Mouse (Mus musculus) cerebellum, postnatal 4 days (tissue): ENCODE results near the gene Olfr1501.
"Not testable (repeated sequence)": the region's sequence is repeated elsewhere in the genome, so short reads cannot be mapped to it uniquely, and the experiment has no call there.

Source experiments
- DNase-seq, 2 experiments: peaks; one replicate each; pipeline ENCODE4 v3.0.0; 2022; ENCODE audit warnings: low spot score in 2 of 2, mixed read lengths in 1 of 2

Gene Olfr1501

DNA sequence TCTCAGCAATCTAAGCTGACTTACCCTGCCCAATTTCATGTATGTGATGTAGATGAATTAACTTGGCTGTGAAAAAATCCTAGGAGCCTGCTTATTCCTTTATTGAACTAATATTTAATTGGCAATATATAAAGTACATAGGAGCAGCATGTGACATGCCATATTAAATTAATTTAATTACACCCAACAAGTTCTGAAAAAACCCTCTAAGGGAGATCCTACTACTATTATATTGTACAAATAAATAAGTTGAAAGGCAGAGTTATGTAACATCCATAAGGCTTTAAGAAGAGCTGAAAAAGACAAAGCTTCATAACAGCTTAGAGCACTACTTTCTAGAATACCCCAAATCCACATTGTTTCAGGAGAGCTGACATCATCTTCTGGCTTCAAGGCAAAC is at the start of gene Olfr1501:
Gene Olfr1501 (minus strand): TSS at position 101 of the 400 bp plus-strand sequence.
- not testable (repeated sequence) for DNase-seq

DNA sequence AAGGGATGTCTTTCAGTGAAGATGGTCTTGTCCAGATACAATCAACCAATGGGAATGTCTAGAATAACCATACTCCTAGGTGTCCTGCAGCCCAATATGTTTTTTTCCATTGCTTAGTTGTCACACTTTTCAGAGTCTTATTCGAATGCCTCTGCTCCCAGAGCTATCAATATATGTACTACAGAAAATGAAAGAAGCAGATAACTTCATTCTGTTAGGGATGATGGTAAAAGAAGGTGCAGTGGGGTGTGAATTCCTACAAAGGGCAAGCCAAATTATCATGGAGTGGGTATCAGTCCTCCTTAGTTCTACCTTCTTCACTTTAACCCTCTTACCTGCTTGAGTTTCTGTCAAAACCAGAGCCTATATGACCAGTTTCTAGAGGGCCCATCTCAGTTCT is 47.3 kb upstream of the Olfr1501 start, which contains the start of gene Olfr1504:
Gene Olfr1504 (minus strand): TSS at position 101 of the 400 bp plus-strand sequence.
- DNase-seq: no peak

GRCm38 (mm10) chr19:13861495-13861894 is 11.0 kb upstream of the Olfr1501 start, which contains the start of gene Olfr1502:
Gene Olfr1502 (plus strand): TSS chr19:13861795.
- DNase-seq: no peak

GRCm38 (mm10) chr19:13830388-13830787 is 20.1 kb downstream of the Olfr1501 start, which contains the start of gene Olfr1500:
Gene Olfr1500 (minus strand): TSS chr19:13830488.
- no peak for DNase-seq

- no peak for DNase-seq
Observed at GRCm38 (mm10) chr19:13828447-13828846, 22.0 kb downstream of the Olfr1501 start.

DNA sequence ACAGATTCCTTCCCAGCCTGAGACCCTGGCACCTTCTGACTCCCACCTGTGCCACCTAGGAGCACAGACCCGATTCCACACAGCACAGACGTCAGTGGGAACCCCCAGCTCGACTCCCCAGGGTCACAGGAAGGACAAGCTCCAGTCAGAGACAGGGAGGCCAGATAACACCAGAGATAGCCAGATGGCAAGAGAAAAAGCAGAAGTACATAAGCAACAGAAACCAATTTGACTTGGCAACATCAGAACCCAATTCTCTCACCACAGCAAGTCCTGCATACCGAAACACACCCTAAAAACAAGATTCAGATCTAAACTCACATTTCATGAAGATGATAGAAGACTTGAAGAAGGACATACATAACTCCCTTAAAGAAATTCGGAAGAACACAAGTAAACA is 29.6 kb downstream of the Olfr1501 start:
- DNase-seq: no peak

DNA sequence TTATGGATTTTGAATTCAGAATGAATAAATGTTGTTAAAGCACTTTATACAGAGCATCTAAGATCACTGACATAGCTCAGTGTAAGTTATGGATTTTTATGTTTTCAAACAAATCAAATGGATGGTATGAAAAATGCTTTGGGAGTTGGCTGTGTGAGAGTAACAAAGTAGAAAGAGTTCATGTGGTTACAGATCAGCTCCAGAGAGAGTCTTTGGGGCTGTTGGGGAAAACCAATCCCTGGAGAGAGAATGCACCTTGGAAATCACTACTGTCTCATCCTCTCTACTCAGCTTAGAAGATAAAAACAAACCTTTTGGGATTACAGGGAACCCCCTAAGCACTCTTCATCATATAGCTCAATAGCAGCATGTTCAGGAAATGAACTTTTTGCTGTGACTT is 31.1 kb downstream of the Olfr1501 start, which contains the start of gene Olfr1499:
Gene Olfr1499 (minus strand): TSS at position 101 of the 400 bp plus-strand sequence.
- DNase-seq: no peak

- no peak for DNase-seq
Observed at GRCm38 (mm10) chr19:13818827-13819226, 31.7 kb downstream of the Olfr1501 start.

GRCm38 (mm10) chr19:13812823-13813222 is 37.7 kb downstream of the Olfr1501 start:
- DNase-seq: no peak

DNA sequence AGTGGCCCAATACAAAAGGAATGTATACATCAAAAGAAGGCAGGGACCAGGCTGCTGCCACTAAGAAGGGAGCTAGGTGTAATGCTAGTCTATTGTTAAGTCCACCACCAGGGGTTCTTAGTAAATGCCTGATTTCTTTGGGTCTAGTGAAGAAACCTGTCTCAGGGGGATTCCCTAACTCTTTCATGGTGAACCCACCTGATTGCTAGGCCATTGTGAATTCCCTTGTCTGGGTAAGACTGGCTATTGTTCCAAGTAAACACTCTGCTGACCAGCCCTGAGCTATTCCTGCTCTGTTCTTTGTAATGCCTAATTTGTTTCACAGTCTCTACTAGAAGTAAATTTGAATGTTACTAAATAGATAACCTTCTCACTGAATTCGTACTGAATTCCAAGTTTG is 45.0 kb downstream of the Olfr1501 start:
- DNase-seq: not testable (repeated sequence)

- no peak for DNase-seq
Observed at GRCm38 (mm10) chr19:13798102-13798501, 52.4 kb downstream of the Olfr1501 start, which contains the start of gene Olfr1497. Gene Olfr1497 (minus strand): TSS chr19:13798202.
